Mouse (Mus musculus) small intestine, adult 2 months (tissue): ENCODE results near the gene Ctcf.

ENCODE experiments used
- CTCF ChIP-seq: fragments of 200-500 bp; IDR thresholded peaks from 2 replicates; pipeline ENCODE4 v1.5.1; 2012; ENCODE audit warnings: low read depth, mild to moderate bottlenecking, control low read depth, inconsistent platforms, low read length, moderate library complexity, mixed read lengths; ENCODE audit not compliant: insufficient replicate concordance, insufficient read length; ENCODE audit errors: extremely low read depth
- POLR2A ChIP-seq: fragments of 200-500 bp; IDR thresholded peaks from 2 replicates; pipeline ENCODE4 v1.6.1; 2012; ENCODE audit warnings: low read depth, mild to moderate bottlenecking, control low read depth, inconsistent platforms, low read length, moderate library complexity

DNA sequence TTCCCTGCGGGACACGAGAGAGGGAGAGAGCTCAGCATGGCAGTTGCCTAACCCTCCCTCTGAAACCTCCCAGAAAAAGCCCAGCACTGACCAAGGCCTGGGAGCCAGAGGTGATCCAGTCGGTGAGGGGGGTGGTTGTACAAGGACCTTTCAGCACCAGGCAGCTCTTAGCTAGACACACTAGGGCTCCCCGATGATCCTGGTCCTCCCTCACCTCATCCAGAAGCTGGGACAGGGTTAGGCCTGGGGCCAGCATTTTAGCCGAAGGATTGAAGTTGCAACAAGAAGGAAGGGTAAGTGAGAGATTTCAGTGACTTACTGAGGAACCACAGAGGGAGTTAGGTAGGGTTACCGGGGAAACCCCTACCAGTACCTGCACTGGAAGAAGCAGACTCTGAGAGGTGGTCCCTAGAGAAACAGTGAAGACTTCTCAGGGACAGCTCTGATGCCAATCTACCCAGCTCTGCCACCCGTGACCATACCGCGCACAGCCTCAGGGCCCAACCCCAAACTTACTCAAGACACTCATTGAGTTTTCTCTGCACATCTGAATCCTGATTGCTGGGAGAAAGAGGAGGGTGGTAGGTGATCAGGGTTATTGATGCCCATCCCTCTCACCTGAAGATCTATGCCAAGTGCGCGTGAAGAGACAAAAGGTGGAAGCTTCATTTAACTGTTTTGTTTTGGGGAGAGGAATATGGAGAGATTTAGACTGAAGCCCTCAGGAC lies 63.3 kb downstream of the Ctcf start:
- no peak for TF ChIP-seq POLR2A
- no peak for TF ChIP-seq CTCF
